Comparison of ENCODE assay signal across 22 mouse cellular contexts in the genomic region with DNA sequence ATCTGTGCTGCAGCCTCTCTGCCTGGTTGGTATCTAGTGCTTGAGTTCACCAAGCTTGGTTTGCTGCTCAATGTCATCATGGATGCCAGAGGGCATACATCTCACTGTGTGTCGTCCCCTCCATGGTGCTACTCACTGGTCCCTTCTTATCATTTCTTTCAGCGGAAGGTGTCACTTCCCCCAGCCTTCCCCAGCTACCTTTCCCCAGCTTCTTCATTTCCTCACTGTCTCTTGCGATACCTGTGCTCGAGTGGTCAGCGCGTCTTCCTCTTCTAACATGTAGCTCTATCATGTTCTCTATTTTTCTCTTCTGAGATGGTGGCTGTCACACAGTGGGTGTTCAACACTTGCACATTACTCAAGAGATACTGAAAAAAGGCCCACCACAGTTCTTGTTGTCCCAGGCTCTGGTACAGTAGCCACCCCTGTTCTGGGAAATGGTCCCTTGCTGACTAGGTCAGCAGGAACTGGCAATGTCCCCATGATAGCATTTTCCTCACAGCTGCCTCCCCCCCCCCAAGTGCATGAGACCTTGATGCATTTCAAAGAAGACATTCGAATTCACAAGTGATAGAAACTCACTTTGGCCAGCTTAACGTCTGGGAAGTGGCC. TPM values are rescaled to one million over a fixed set of nuclear protein-coding genes. Genes with fewer than 3 reads are reported as not detected.
DNase-seq lines count a peak whose midpoint lies in the region; ATAC-seq and TF ChIP-seq lines count a peak whose summit lies in the region.
"Had no signal": no experiment of that assay in that cellular context is flagged by ENCODE, and none has a peak within 500 bp of the region (broad histone marks: within the 10 kb centered on the region; RNA-seq: fewer than 3 reads in every experiment).

No protein-coding gene starts in this region.

- no peak overlapping the region for H3K4me3 ChIP-seq in lung, postnatal 0 days (ENCODE audit: low read depth, low read length)
- H3K4me3 ChIP-seq in bone marrow, adult 2 months (replicated peaks; ENCODE audit: control insufficient read depth, low read depth, low read length): no peak overlapping the region
- no peak overlapping the region for H3K4me3 ChIP-seq in midbrain, embryonic 11.5 days (ENCODE audit: low read depth, low read length)
- H3K4me3 ChIP-seq: embryonic facial prominence, embryonic 10.5 days; heart, embryonic 15.5 days; hindbrain, embryonic 13.5 days; left cerebral cortex, adult 2 months; limb, embryonic 15.5 days; liver, embryonic 15.5 days had no signal

- peak; percentile 14 for DNase-seq in lung, postnatal 25 days (ENCODE audit: low spot score)
- no peak for DNase-seq in lung, postnatal 0 days (ENCODE audit: low spot score)
- peak; percentile 16 to 52 for DNase-seq in natural killer cell, adult 2 months (ENCODE audit: low spot score in 2 of 2)
- DNase-seq in midbrain, embryonic 11.5 days (ENCODE audit: low spot score, missing footprints): no peak
- DNase-seq in gastrocnemius, postnatal 4 days (ENCODE audit: low spot score in 2 of 2): no peak
- no peak for DNase-seq in left cerebral cortex, postnatal 36 days (ENCODE audit: low spot score in 2 of 2)
- DNase-seq: adrenal gland, postnatal 10 days; forebrain, postnatal 0 days; gastrocnemius, postnatal 25 days; heart, postnatal 36 days; kidney, adult 18-20 months; kidney, postnatal 4 days; layer of hippocampus, adult 9-11 months; right cerebral cortex, postnatal 25 days had no signal

- no peak overlapping the region for H3K4me2 ChIP-seq in lung, postnatal 0 days (replicated peaks; ENCODE audit: low read depth, low read length)
- no peak overlapping the region for H3K4me2 ChIP-seq in midbrain, embryonic 11.5 days
- H3K4me2 ChIP-seq: heart, embryonic 15.5 days; hindbrain, embryonic 13.5 days; limb, embryonic 15.5 days; liver, embryonic 15.5 days had no signal

- no peak for TF ChIP-seq CTCF in lung, postnatal 0 days (IDR thresholded peaks at IDR 0.05)
- TF ChIP-seq CTCF in bone marrow, adult 2 months (IDR thresholded peaks at IDR 0.05; ENCODE audit: control insufficient read depth, insufficient read depth, low read length): no peak

- no peaks in the 10 kb centered on the region for H3K27me3 ChIP-seq in lung, postnatal 0 days (replicated peaks; ENCODE audit: insufficient read depth, low read length)
- no peaks in the 10 kb centered on the region for H3K27me3 ChIP-seq in midbrain, embryonic 11.5 days (ENCODE audit: control insufficient read depth, insufficient read depth, low read length)
- H3K27me3 ChIP-seq: heart, embryonic 15.5 days; hindbrain, embryonic 13.5 days; limb, embryonic 15.5 days; liver, embryonic 15.5 days had no signal

- no peak overlapping the region for H3K27ac ChIP-seq in lung, postnatal 0 days (ENCODE audit: low read length)
- H3K27ac ChIP-seq in bone marrow, adult 2 months (ENCODE audit: control insufficient read depth, insufficient read depth, low read depth, low read length, poor library complexity): peak overlapping the region; percentile 92
- H3K27ac ChIP-seq in midbrain, embryonic 11.5 days (ENCODE audit: low read depth, low read length): no peak overlapping the region
- H3K27ac ChIP-seq: embryonic facial prominence, embryonic 10.5 days; heart, embryonic 15.5 days; hindbrain, embryonic 13.5 days; limb, embryonic 15.5 days; liver, embryonic 15.5 days had no signal

- no peak for TF ChIP-seq POLR2A in bone marrow, adult 2 months (IDR thresholded peaks at IDR 0.05; ENCODE audit: borderline replicate concordance, control insufficient read depth, low read depth, low read length)

- intact Hi-C loops in left cerebral cortex, postnatal 36 days (cut with DNase I): no loop called here

- H3K9me3 ChIP-seq in lung, postnatal 0 days (ENCODE audit: low read length): no peaks in the 10 kb centered on the region
- H3K9me3 ChIP-seq in midbrain, embryonic 11.5 days (ENCODE audit: control insufficient read depth, low read length): no peaks in the 10 kb centered on the region
- H3K9me3 ChIP-seq: embryonic facial prominence, embryonic 10.5 days; heart, embryonic 15.5 days; hindbrain, embryonic 13.5 days; limb, embryonic 15.5 days; liver, embryonic 15.5 days had no signal

- TF ChIP-seq EP300 in lung, postnatal 0 days (IDR thresholded peaks at IDR 0.05): no peak

- no peak for ATAC-seq in lung, postnatal 0 days
- no peak for ATAC-seq in midbrain, embryonic 11.5 days (ENCODE audit: low FRiP score)
- ATAC-seq: activated CD4-positive, CD25-positive, alpha-beta regulatory T cell, adult 4 months; forebrain, postnatal 0 days had no signal

- H3K4me1 ChIP-seq in lung, postnatal 0 days (ENCODE audit: insufficient read depth, low read depth, low read length): no peaks in the 10 kb centered on the region
- peaks cover 17% of the 10 kb centered on the region for H3K4me1 ChIP-seq in bone marrow, adult 2 months (ENCODE audit: control insufficient read depth, insufficient read depth, low read length)
- no peaks in the 10 kb centered on the region for H3K4me1 ChIP-seq in midbrain, embryonic 11.5 days (ENCODE audit: control insufficient read depth, insufficient read depth, low read length)
- H3K4me1 ChIP-seq: heart, embryonic 15.5 days had no signal

- H3K9ac ChIP-seq in lung, postnatal 0 days (replicated peaks; ENCODE audit: low read depth): no peak overlapping the region
- H3K9ac ChIP-seq in midbrain, embryonic 11.5 days (ENCODE audit: low read length): no peak overlapping the region
- H3K9ac ChIP-seq: forebrain, postnatal 0 days; heart, embryonic 15.5 days; hindbrain, embryonic 13.5 days; limb, embryonic 15.5 days; liver, embryonic 15.5 days had no signal

- WGBS in lung, postnatal 0 days: 78% methylated on average over 8 of the region's 8 CpGs
- WGBS in bone marrow, adult 2 months: 44% methylated on average over 8 of the region's 8 CpGs
- WGBS in midbrain, embryonic 11.5 days: 87% methylated on average over 8 of the region's 8 CpGs

- no peaks in the 10 kb centered on the region for H3K36me3 ChIP-seq in lung, postnatal 0 days (ENCODE audit: insufficient read depth, low read length)
- no peaks in the 10 kb centered on the region for H3K36me3 ChIP-seq in midbrain, embryonic 11.5 days (ENCODE audit: control insufficient read depth, insufficient read depth, low read length)
- H3K36me3 ChIP-seq: embryonic facial prominence, embryonic 10.5 days; heart, embryonic 15.5 days; hindbrain, embryonic 13.5 days; limb, embryonic 15.5 days; liver, embryonic 15.5 days had no signal

RNA-seq across cellular contexts. Expression of a gene that starts 27.3 kb away (rescaled TPM):
- polyA plus RNA-seq in lung, postnatal 0 days (2015; fragmentation: Nextera tagmentation; extraction: Ambion mirVana): 2.2 and 2.3 TPM in 2 replicates
- 47.9 and 115 TPM in 2 replicates for polyA plus RNA-seq in bone marrow, adult 2 months (2011; ENCODE audit: insufficient read depth, insufficient read length, low replicate concordance, missing spikeins)
- 15.3 and 17.9 TPM in 2 replicates for polyA plus RNA-seq in midbrain, embryonic 11.5 days (2014; fragmentation: Nextera tagmentation; extraction: Ambion mirVana)
- total RNA-seq in gastrocnemius, postnatal 4 days (2021): 1 to 10 TPM; 4.4 to 5.8 TPM
- 1,000 to 10,000 TPM in 1 of 2 experiments, 100 to 1,000 TPM in 1; 978 to 1,072 TPM for total RNA-seq in left cerebral cortex, postnatal 36 days (2021)

Comparison
In these comparisons a context has a peak if more than half of its experiments do, and no peak if none do; other contexts are left out.
1. DNase-seq: peak in lung, postnatal 25 days (single experiment) and natural killer cell, adult 2 months (2 of 2); none in lung, postnatal 0 days (single experiment), midbrain, embryonic 11.5 days (single experiment), gastrocnemius, postnatal 4 days (0 of 2) and left cerebral cortex, postnatal 36 days (0 of 2).